Comparison of ENCODE assay signal across 24 mouse cellular contexts in genomic region chr9:76996021-76996420, GRCm38 (mm10). TPM values are rescaled to one million over a fixed set of nuclear protein-coding genes. Genes with fewer than 3 reads are reported as not detected.
DNase-seq lines count a peak whose midpoint lies in the region; ATAC-seq lines count a peak whose summit lies in the region.
"Had no signal": no experiment of that assay in that cellular context is flagged by ENCODE, and none has a peak within 500 bp of the region (broad histone marks: within the 10 kb centered on the region; RNA-seq: fewer than 3 reads in every experiment).

No protein-coding gene starts in this region.

- no peaks in the 10 kb centered on the region for H3K4me1 ChIP-seq in hindbrain, embryonic 14.5 days (replicated peaks; ENCODE audit: control insufficient read depth, insufficient read depth, low read length)
- H3K4me1 ChIP-seq in forebrain, embryonic 11.5 days (replicated peaks; ENCODE audit: control insufficient read depth, insufficient read depth, low read length), result no peaks in the 10 kb centered on the region
- H3K4me1 ChIP-seq: embryonic facial prominence, embryonic 10.5 days; embryonic facial prominence, embryonic 12.5 days; forebrain, embryonic 12.5 days had no signal

- H3K4me2 ChIP-seq in hindbrain, embryonic 14.5 days (replicated peaks), result no peak overlapping the region
- H3K4me2 ChIP-seq in forebrain, embryonic 11.5 days (ENCODE audit: low read depth, low read length, severe bottlenecking), result no peak overlapping the region
- H3K4me2 ChIP-seq: embryonic facial prominence, embryonic 12.5 days; forebrain, embryonic 12.5 days had no signal

- no peaks in the 10 kb centered on the region for H3K27me3 ChIP-seq in hindbrain, embryonic 14.5 days (ENCODE audit: control insufficient read depth, insufficient read depth, low read length)
- H3K27me3 ChIP-seq in forebrain, embryonic 11.5 days (ENCODE audit: control insufficient read depth, insufficient read depth, low read length), result no peaks in the 10 kb centered on the region
- H3K27me3 ChIP-seq: embryonic facial prominence, embryonic 12.5 days; forebrain, embryonic 12.5 days had no signal

- 100% methylated on average over 1 of the region's 1 CpGs for WGBS in hindbrain, embryonic 14.5 days
- 83% methylated on average over 1 of the region's 1 CpGs for WGBS in forebrain, embryonic 11.5 days

- H3K9ac ChIP-seq in hindbrain, embryonic 14.5 days, result no peak overlapping the region
- H3K9ac ChIP-seq in forebrain, embryonic 11.5 days (ENCODE audit: low read length), result no peak overlapping the region
- H3K9ac ChIP-seq: embryonic facial prominence, embryonic 12.5 days; forebrain, embryonic 12.5 days had no signal

- no peak overlapping the region for H3K27ac ChIP-seq in hindbrain, embryonic 14.5 days
- H3K27ac ChIP-seq in forebrain, embryonic 11.5 days (ENCODE audit: low read depth, low read length), result no peak overlapping the region
- H3K27ac ChIP-seq: embryonic facial prominence, embryonic 10.5 days; embryonic facial prominence, embryonic 12.5 days; forebrain, embryonic 12.5 days; gastrocnemius, adult 2 months had no signal

- H3K4me3 ChIP-seq in hindbrain, embryonic 14.5 days (replicated peaks; ENCODE audit: low read length), result no peak overlapping the region
- no peak overlapping the region for H3K4me3 ChIP-seq in forebrain, embryonic 11.5 days (ENCODE audit: low read depth, low read length)
- H3K4me3 ChIP-seq: embryonic facial prominence, embryonic 10.5 days; embryonic facial prominence, embryonic 12.5 days; forebrain, embryonic 12.5 days; gastrocnemius, adult 2 months had no signal

- DNase-seq in adrenal gland, adult 2 months, result peak; percentile 59
- no peak for DNase-seq in adrenal gland, postnatal 4 days (ENCODE audit: low spot score in 2 of 2)
- peak; percentile 17 for DNase-seq in adrenal gland, postnatal 14 days
- DNase-seq in adrenal gland, postnatal 36 days, result peak; percentile 43 to 55
- no peak for DNase-seq in hindbrain, embryonic 14.5 days (ENCODE audit: low spot score)
- no peak for DNase-seq in forebrain, embryonic 11.5 days (ENCODE audit: low spot score)
- DNase-seq in urinary bladder, postnatal 4 days (ENCODE audit: low spot score in 2 of 2), result no peak
- DNase-seq: cerebellum, adult 11-12 months; cerebellum, adult 2 months; cerebellum, adult 9-10 months; cerebellum, postnatal 25 days; gastrocnemius, adult 2 months had no signal

- H3K36me3 ChIP-seq in hindbrain, embryonic 14.5 days (replicated peaks; ENCODE audit: control insufficient read depth, insufficient read depth), result no peaks in the 10 kb centered on the region
- no peaks in the 10 kb centered on the region for H3K36me3 ChIP-seq in forebrain, embryonic 11.5 days (ENCODE audit: control insufficient read depth, insufficient read depth, low read length)
- H3K36me3 ChIP-seq: embryonic facial prominence, embryonic 10.5 days; embryonic facial prominence, embryonic 12.5 days; forebrain, embryonic 12.5 days had no signal

- 0 out of 2 replicates have a peak, but pooled peaks have one; percentile 21 for ATAC-seq in megakaryocyte, adult 5-6 weeks (ENCODE audit: poor library complexity, severe bottlenecking)
- ATAC-seq in hindbrain, embryonic 14.5 days (ENCODE audit: low FRiP score), result no peak
- no peak for ATAC-seq in forebrain, embryonic 11.5 days (replicated peaks; ENCODE audit: low FRiP score)
- ATAC-seq: activated CD4-positive, CD25-positive, alpha-beta regulatory T cell, adult 4 months; forebrain, embryonic 14.5 days; forebrain, embryonic 16.5 days had no signal

- no peaks in the 10 kb centered on the region for H3K9me3 ChIP-seq in hindbrain, embryonic 14.5 days (ENCODE audit: control insufficient read depth, low read length)
- no peaks in the 10 kb centered on the region for H3K9me3 ChIP-seq in forebrain, embryonic 11.5 days (ENCODE audit: control insufficient read depth, low read length)
- H3K9me3 ChIP-seq: embryonic facial prominence, embryonic 10.5 days; embryonic facial prominence, embryonic 12.5 days; forebrain, embryonic 12.5 days had no signal

RNA-seq across cellular contexts. Expression of gene Tinag, which starts 49.6 kb away (rescaled TPM):
- total RNA-seq in adrenal gland, adult 2 months (2021), result under 1 TPM in 1 of 2 experiments, not detected in 1; 0.32 TPM
- not detected in 2 replicates for polyA plus RNA-seq in adrenal gland, adult 2 months (2012; rRNA removed)
- 1 to 10 TPM in 1 of 2 experiments, under 1 TPM in 1; 0.54 to 6.6 TPM for total RNA-seq in adrenal gland, postnatal 4 days (2021)
- total RNA-seq in adrenal gland, postnatal 14 days (2021), result 0.44 TPM in 1 of 2 replicates, not detected in the other
- total RNA-seq in adrenal gland, postnatal 36 days (2021), result under 1 TPM; 0.16 to 0.36 TPM
- total RNA-seq in megakaryocyte, adult 5-6 weeks (2015), result not detected in 2 replicates
- total RNA-seq in megakaryocyte, adult 5-6 weeks (2017), result not detected in 2 replicates
- polyA plus RNA-seq in hindbrain, embryonic 14.5 days (2014; fragmentation: Nextera tagmentation; extraction: Ambion mirVana), result not detected in 2 replicates
- polyA plus RNA-seq in forebrain, embryonic 11.5 days (2014; fragmentation: Nextera tagmentation; extraction: Ambion mirVana), result 0.32 TPM in 1 of 2 replicates, not detected in the other
- total RNA-seq: ES-E14; gastrocnemius, adult 2 months; MEL had no signal
- polyA plus RNA-seq: activated CD4-positive, CD25-positive, alpha-beta regulatory T cell, adult 4 months; C2C12; cortical plate, adult 2 months; forebrain, embryonic 14.5 days; frontal cortex, adult 2 months had no signal

Comparison
In these comparisons a context has a peak if more than half of its experiments do, and no peak if none do; other contexts are left out.
1. DNase-seq: peak in adrenal gland, adult 2 months (single experiment), adrenal gland, postnatal 14 days (single experiment) and adrenal gland, postnatal 36 days (2 of 2); none in adrenal gland, postnatal 4 days (0 of 2), hindbrain, embryonic 14.5 days (single experiment), forebrain, embryonic 11.5 days (single experiment) and urinary bladder, postnatal 4 days (0 of 2).